Mouse (Mus musculus) cerebellum, adult 2 months (tissue): Measurements from ENCODE around the gene Tat.

Source experiments
- CTCF ChIP-seq: fragments of 200-500 bp; IDR thresholded peaks from 2 replicates; pipeline ENCODE4 v1.5.1; 2011; ENCODE audit warnings: low read depth, mild to moderate bottlenecking, control low read depth, low read length, moderate library complexity, borderline replicate concordance; ENCODE audit not compliant: insufficient read depth
- POLR2A ChIP-seq: fragments of 200-500 bp; IDR thresholded peaks from 2 replicates; pipeline ENCODE4 v1.6.1; 2011; ENCODE audit warnings: low read length, control low read depth, borderline replicate concordance; ENCODE audit not compliant: insufficient read depth

DNA sequence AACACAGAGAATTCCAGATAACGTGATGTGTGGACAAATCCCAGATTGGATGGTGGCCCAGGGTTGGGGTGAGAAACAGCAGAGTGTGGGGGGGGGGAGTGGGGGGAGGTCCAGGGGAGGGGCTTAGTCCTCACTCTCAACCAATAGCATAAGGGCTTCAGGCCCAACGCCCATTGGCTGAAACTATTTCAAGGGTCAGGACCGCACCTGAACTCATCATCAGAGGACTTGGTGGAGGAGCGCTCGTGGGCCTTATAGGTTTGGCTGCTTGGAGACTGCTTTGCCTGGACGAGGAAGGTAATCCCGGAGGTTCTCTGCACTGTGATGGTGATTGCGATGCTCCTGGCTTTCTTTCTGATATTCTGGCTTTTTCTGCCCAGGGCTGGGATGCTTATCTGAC lies at the start of gene Tat:
- TF ChIP-seq POLR2A (no peak), CTCF (no peak)
